Mouse (Mus musculus): ENCODE measurements around the gene Elfn1. TPM values are rescaled to one million over a fixed set of nuclear protein-coding genes. Genes with fewer than 3 reads are reported as not detected.

The Elfn1 gene
- total RNA-seq, 1 experiment from 2014 or later: not detected

DNA sequence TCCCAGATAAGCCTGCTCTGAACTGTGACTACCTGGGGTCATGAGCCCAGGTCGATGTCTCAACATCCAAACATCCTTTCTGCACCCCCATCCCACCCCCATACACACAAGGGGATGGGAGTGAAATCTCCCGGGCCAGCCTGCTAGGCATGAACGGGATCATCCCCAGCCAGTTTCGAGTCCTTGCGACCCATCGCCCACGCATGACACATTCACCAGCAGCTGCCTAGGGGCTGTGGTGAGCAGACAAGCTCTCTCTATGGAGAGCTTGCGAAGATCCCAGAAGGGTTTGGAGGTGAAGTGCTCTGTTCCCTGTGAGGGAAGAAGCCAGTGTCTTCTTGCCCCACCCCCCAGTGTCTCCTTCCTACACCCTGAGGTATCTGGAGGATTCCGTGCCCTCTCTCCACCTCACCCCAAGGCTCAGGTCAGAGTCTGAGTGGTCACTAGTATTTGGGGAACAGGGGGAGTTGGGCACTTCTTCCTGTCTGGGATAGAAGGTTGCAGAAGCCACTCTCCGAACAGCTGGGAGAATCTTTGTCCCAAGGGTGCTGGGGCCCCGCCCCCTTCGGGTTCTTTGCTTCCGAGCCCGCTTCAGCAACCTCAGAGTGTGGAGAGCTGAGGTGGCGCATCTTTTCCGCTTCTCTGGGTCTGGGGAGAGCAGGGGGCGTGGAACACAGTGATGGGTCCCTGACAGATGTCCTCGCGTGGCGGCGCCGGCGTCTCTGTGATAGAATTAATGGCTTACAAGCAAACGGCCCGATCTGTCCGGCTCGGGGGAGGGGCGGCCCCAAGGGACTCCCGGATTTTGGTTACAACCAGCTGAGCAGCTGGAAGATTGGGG, 2.2 kb downstream of the Elfn1 start:
- ATAC-seq (replicated peaks; ENCODE audit: insufficient number of reproducible peaks, low FRiP score, low TSS enrichment, poor library complexity, severe bottlenecking): no peak

DNA sequence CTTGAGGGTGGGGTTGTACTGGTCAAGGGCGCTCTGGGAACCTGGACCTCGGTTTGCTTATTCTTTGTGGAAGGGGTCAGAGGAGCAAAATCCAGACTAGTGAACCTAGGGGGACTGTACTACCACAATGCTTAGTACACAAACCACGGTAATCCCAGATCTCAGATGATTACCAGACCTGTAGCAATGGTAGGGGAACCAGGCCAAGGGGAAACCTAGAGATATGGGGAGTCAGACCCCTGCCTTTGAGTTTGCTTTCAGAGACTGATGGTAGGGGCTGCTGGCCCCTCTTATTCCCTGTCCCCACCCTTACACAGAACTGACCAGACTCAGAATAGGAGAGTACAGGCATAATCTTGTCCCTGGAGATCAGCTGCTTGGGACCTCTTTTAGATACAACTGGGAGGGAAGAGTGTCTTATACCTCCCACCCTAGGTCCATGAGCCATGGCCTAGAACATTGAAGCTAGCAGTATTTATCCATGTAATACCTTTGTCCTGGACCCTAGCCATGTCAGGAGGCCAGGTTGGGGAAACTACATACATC, 3.1 kb downstream of the Elfn1 start:
- ATAC-seq (replicated peaks; ENCODE audit: insufficient number of reproducible peaks, low FRiP score, low TSS enrichment, poor library complexity, severe bottlenecking): no peak

DNA sequence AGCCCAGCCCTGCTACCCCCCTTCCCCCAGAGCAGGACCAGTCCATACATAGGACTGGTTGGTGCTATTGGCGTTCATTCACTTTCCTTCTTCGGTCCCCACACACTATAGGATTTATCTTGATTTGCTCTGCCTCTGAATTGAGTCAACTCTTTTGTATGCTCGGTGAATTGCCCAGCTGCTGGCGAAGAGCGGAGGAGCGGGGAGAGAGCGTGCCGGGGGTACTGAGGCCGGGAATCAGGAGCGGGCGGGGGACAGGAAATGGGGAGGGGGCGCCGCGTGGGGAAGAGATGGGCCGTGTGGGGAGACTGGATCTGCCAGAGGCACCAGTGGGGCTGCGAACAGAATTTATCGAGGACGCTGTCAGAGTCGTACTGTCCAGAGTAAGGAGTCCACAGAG, 3.8 kb downstream of the Elfn1 start:
- no peak for ATAC-seq (replicated peaks; ENCODE audit: insufficient number of reproducible peaks, low FRiP score, low TSS enrichment, poor library complexity, severe bottlenecking)

DNA sequence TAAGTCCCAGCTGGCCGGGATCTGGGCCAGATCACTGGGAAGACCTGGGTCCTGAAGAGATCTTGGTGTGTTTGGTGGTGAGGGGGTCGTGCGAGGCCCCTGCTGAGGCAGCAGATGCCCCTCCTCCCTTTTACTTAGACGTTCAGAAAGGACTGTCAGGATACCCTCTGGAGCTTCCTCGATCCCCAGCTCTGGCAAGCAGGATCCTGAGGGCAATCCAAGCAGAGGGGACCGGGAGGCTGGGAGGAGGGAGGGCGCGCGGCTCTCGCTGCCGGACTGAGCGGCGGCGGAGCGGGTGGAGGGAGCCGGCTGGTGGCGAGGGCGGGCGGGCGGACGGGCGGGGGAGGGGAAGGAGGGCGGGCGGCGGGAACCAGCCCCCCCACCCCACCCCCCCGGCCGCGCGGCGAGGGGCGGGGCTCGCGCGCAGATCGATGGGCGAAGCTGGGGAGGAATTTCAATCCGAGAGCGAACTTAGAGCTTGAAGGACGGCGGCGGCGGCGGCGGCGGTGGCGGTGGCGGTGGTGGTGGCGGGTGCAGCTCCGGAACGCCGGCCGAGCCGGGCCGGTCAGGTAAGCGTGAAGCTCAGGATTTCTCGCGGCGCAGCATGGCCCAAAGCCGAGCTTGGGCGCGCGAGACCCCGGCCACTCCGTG, 4.5 kb downstream of the Elfn1 start:
- ATAC-seq (replicated peaks; ENCODE audit: insufficient number of reproducible peaks, low FRiP score, low TSS enrichment, poor library complexity, severe bottlenecking): no peak

DNA sequence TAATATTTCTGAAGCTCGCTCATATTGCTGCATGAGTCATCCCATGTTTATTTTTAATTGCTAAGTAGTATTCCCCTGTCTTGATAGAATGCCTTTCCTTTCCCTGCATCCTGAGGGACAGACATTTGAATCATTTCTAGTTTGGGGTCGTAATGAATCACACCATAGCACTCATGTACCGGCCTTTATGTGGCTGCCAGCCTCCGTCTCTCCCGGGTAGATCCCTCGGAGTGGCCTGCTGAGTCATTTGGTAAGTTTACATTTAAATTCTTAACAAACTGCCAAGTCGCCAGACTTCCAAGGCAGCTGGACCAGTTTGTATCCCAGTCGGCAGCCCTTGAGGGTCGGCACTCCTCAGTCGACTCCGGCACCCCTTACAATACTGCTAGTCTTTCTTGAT, 13.9 kb downstream of the Elfn1 start:
- ATAC-seq (replicated peaks; ENCODE audit: insufficient number of reproducible peaks, low FRiP score, low TSS enrichment, poor library complexity, severe bottlenecking): no peak

DNA sequence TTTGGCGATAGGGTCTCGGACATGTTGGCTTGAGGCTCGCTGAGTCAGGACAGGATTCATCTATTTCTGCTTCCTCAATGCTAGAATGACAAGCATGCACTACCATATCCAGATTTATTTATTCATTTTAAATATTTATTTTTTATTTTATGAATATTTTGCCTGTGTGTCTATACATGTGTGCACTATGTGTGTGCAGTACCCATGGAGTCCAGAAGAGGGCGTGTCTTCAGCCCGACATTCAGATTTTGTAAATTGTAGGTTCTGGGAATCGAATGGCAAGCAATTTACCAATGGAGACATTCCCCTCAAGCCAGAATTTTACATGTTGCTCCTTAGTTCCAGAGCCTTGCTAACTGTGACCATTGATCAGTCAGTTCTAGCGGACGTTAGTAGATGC, 16.1 kb downstream of the Elfn1 start:
- ATAC-seq (replicated peaks; ENCODE audit: insufficient number of reproducible peaks, low FRiP score, low TSS enrichment, poor library complexity, severe bottlenecking): no peak

DNA sequence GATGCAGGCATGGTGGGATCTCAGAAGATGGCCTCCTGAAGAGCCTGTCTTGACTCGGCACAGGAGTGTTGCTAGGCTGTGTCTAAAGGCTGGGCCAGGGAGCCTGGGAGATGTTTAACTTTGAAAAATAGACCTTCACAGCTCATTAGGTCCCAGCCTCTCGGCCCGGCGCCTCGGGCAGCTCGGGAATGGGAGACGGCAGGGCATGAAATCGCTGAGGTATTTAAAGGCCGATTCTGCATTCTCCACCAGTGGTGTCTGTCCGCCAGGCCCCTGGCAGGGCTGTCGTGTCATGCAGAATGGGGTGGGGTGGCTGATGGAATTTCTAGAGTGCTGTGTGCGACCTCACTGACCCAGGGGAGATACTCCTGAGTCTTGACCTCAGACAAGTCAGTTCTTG, 22.4 kb downstream of the Elfn1 start:
- no peak for ATAC-seq (replicated peaks; ENCODE audit: insufficient number of reproducible peaks, low FRiP score, low TSS enrichment, poor library complexity, severe bottlenecking)

DNA sequence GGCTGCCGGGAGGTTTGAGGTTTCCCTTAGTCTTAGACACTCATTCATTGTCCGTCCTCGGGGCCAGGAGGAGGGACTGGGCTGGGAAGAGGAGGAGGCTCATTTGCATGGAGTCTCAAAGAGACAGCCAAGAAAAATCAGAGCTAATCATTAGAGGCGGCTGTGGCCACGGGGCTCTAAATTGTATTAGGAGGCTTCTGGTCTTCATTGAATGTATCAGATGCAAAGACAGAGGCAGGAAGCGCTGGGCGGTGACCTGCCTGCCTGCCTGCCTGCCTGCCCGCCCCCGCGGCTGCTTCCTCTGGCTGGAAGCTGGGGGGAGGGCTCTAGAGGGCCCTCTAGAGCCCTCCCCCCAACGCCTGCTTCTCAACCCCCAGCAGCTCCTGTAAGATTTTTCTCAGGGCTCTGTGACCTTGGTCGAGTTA, 23.2 kb downstream of the Elfn1 start:
- no peak for ATAC-seq (replicated peaks; ENCODE audit: insufficient number of reproducible peaks, low FRiP score, low TSS enrichment, poor library complexity, severe bottlenecking)

DNA sequence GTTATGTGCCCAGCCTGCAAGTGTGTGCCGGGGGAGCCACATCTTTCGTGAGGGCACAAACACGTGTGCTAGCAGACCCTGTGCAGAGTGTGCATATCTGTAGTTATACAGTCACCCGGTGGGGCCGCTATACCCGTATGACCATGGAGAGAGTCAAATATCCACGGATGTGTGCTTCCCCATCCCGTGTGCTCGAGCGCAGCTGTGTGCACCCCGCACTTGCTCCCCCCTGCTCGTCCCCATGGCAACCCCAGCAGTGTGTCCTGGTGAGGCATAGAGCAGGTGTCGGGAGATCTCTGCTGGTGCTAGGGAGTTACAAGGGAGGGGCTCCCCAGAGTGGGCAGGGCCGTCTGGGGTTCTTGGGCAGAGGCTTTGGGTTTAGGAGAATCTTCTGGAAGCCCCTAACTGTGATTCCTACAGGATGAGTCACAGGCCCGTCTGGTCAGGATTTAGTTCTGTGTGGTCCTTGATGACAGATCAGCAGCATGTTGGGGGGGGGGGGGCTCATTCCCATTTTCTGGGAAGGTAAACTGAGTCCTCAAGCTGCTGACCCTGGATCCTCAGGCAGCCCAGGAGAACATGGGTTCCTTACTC, 24.3 kb downstream of the Elfn1 start:
- ATAC-seq (replicated peaks; ENCODE audit: insufficient number of reproducible peaks, low FRiP score, low TSS enrichment, poor library complexity, severe bottlenecking): no peak

DNA sequence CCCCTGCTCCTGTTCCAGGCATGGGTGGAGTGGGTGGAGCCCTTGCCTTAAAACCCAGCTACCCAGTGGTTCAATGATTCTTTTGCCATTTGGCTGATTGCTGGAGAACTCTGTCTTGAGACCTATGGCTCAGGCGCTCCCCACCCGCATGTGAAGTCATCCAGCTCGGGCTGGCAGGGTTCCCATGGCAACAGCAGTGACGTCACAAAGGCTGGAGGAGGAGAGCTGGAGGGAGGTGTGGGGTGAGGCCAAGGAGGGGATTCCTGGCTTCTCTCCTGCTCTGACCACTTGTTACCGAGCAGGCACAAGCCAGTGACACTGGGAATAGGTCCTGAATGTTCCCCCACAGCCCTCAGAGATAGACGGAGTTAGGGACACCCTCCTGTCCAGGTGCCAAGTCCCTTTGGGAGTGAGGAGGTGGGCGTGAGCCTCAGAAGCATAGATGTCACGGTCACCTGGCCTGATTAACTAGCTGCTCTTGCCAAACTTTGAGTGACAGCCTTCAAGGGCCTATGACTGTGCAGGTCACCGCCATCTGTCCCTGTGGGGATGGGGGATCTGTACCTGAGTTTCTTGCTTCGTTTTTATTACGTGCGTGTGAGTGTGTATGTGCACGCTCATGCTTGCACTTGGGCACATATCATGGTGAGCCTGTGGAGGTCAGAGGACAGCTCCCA, 25.0 kb downstream of the Elfn1 start:
- ATAC-seq (replicated peaks; ENCODE audit: insufficient number of reproducible peaks, low FRiP score, low TSS enrichment, poor library complexity, severe bottlenecking): no peak; the same call in 1 of the 2 replicates

DNA sequence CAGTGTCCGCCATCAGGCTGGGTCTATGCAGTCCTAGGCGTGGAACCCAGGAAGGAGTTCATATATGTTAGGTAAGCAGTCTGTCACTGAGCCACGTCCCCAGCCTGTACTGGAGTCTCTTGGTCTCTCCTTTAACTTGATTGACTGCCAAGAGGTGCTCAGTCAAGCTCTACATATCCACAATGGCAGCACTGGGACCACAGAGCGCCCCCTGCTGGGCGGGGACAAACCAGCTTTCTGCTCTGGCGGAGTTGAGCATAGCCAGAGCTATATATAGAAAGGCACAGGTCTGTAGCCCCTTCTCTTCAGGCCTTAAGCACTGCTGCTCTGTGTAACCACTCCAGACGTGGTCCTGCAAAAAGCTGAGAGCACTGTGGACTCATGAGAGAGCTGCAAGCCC, 25.7 kb downstream of the Elfn1 start:
- ATAC-seq (replicated peaks; ENCODE audit: insufficient number of reproducible peaks, low FRiP score, low TSS enrichment, poor library complexity, severe bottlenecking): no peak

DNA sequence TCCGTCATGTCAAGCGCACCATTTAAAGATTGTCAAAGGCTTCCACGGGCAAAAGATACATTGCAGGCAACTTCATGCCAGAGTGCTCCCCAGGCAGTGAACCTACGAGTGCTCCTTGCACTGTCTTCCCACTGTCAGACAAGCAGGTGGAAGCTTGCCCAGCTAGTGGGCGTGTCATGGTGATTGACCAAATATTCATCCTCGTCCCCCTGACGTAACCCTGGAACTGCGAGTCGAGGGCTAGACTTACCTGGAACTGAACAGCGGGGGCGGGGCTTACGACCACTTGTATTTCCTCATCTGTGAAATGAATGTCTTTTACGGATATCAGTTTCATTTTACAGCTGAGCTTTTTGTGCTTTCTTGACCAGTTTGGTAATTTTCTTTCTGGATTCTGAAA, 28.7 kb downstream of the Elfn1 start:
- ATAC-seq (replicated peaks; ENCODE audit: insufficient number of reproducible peaks, low FRiP score, low TSS enrichment, poor library complexity, severe bottlenecking): no peak

DNA sequence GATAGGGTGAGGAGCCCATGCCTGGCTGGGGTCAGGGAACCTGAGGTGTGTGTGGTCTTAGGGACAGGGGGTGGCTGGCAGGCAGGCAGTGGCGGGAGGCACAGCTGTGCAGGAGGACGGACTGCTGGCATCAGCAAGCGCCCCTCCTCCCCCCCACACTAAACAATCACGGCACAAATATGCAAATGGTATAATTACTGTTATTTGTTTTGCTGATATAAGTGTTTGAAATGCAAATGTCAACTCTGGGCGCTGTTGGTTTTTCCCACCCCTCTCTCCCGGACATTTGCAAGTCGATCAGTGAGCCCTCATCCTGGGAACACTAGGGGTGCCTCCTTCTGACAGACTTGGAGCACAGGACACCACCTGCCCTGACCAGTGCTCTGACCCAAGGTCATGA, 37.0 kb downstream of the Elfn1 start:
- ATAC-seq (replicated peaks; ENCODE audit: insufficient number of reproducible peaks, low FRiP score, low TSS enrichment, poor library complexity, severe bottlenecking): no peak

DNA sequence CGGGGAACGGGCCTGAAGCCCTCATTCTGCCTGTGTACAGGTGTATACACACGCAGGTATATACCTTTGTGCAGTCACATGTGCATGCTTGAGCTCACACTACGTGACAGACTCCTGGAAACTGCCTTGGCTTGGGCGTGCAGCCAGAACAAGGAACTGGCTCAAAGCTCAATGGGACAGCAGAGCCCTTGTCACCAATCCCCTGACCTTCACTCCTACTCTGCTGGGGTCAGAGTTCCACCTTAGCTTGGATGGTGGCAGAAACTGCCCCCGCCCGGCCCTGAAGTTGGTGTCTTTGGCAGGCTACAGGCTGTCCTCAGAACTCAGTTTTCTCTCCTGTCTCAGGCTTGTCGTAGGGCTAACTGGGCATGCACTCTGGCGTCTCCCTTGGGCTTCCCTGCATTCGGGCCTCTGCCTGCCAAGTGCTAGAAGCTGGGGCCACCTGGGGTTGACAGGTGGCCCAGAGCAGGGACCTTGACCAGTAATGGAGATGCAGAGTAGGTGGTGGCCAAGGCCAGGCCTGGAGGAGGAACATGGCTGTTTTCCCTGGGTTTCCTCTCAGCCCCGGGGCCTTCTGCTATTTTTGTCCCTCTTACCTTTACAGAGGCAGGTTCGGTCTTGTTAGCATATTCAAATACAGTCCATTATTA, 38.1 kb downstream of the Elfn1 start:
- ATAC-seq (replicated peaks; ENCODE audit: insufficient number of reproducible peaks, low FRiP score, low TSS enrichment, poor library complexity, severe bottlenecking): no peak

DNA sequence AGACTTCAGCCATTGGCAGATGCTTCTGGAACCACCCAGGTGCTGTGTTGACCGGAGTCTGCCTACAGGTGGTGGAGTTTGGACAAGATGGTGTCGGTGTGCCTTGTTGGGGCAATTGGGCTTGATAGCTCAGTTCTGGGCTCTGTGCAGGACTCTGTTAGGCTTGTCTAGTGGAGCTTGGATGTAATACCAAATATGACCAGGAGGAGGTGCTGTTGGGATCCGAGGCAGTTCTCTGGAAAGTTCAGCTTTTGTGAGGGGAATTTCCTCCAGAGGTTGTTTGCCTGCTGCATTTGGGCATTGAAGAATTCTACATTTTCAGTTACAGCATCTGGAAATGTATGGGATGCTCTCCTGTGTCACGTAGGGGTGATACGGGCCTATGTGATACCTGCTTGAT, 39.7 kb downstream of the Elfn1 start:
- no peak for ATAC-seq (replicated peaks; ENCODE audit: insufficient number of reproducible peaks, low FRiP score, low TSS enrichment, poor library complexity, severe bottlenecking)

DNA sequence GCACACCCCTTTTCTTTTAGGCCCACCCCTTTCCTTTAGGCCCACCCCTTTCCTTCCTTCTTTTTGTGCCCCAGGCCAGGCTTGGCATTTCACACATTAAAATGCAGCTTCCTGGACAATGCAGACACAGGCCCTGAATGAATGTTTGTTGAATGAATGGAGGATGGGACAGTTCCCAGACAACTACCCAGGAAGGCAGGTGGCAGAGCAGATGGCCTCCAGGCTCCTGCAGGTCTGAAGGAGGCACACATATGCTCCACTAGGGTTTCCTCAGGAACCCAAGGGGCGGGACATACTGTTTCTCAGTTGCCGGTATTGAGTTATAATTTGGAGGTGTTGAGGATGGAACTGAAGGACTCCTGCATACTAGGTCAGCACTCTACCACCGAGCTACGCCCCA, 40.8 kb downstream of the Elfn1 start:
- ATAC-seq (replicated peaks; ENCODE audit: insufficient number of reproducible peaks, low FRiP score, low TSS enrichment, poor library complexity, severe bottlenecking): no peak

DNA sequence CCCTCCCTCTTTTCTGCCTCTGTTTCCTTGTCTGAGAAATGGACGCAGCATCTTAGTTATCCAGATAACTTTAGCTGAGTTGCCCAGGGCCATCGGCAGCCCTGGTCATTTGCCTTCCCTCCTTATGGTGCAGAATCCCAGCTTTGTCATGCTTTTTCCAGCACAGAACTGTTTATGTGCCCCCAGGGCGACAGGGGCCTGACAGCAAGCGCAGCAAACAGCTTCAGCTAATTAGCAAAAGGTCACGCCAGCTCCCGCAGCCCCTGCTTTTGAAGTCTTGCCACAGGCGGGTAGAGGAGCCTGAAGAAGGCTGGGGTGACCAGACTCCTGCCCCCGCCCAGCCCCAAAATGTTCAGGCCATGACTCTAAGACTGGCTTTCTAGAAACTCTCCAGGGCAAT, 41.6 kb downstream of the Elfn1 start:
- ATAC-seq (replicated peaks; ENCODE audit: insufficient number of reproducible peaks, low FRiP score, low TSS enrichment, poor library complexity, severe bottlenecking): no peak

DNA sequence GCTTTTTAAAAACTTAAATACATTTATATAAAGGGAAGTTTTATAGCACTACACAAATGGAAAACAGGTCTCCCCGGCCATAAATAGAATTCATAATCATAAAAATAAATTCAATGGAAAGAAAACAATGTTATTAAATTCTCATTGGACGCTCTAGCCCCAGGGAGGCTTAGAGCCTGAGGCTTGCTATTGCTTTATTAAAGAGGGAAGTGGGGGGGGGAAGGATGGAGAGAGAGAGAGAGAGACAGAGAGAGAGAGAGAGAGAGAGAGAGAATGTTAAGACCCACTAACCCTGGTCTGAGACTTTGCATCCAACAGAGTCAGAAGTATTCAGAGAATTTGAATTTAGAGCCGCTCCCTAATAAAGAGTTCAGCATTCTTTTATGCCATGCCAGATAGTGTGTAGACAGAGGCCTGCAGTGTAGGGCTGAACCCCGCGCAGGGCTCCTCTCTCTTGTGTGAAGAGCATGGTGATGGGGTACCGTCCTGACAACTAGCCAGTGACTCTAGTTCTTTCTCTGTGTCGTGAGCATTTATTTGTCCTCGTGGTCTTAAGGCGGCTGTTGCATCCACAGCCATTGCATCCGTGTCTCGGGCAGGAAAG, 42.3 kb downstream of the Elfn1 start:
- ATAC-seq (replicated peaks; ENCODE audit: insufficient number of reproducible peaks, low FRiP score, low TSS enrichment, poor library complexity, severe bottlenecking): no peak

All from monocyte, adult 5-6 weeks (primary cell).